In genomic region chr7:81326043-81326442, GRCm38 (mm10) we compare ENCODE assay signal across 16 mouse cellular contexts.
"Had no signal": no experiment of that assay in that cellular context is flagged by ENCODE, and none has a peak within 500 bp of the region (broad histone marks: within the 10 kb centered on the region; RNA-seq: fewer than 3 reads in every experiment).

No protein-coding gene starts in this region.

- DNase-seq: retina, postnatal 1 day; right cerebral cortex, adult 18-20 months; right cerebral cortex, postnatal 14 days; right cerebral cortex, postnatal 25 days; right cerebral cortex, postnatal 4 days; spleen, adult 18-20 months; thymus, adult 18-20 months; thymus, adult 2 months; thymus, postnatal 14 days; thymus, postnatal 25 days; thymus, postnatal 36 days; thymus, postnatal 4 days had no signal

- H3K27me3 ChIP-seq: neural tube, embryonic 12.5 days; neural tube, embryonic 13.5 days; neural tube, embryonic 15.5 days; stomach, embryonic 15.5 days had no signal

- H3K27ac ChIP-seq: neural tube, embryonic 12.5 days; neural tube, embryonic 13.5 days; neural tube, embryonic 15.5 days; stomach, embryonic 15.5 days had no signal

- H3K4me3 ChIP-seq: neural tube, embryonic 12.5 days; neural tube, embryonic 13.5 days; neural tube, embryonic 15.5 days; stomach, embryonic 15.5 days had no signal

- H3K4me2 ChIP-seq: neural tube, embryonic 12.5 days; neural tube, embryonic 13.5 days; neural tube, embryonic 15.5 days; stomach, embryonic 15.5 days had no signal

- H3K9me3 ChIP-seq: neural tube, embryonic 12.5 days; neural tube, embryonic 13.5 days; neural tube, embryonic 15.5 days; stomach, embryonic 15.5 days had no signal

- H3K9ac ChIP-seq: neural tube, embryonic 12.5 days; neural tube, embryonic 13.5 days; neural tube, embryonic 15.5 days; stomach, embryonic 15.5 days had no signal

- H3K4me1 ChIP-seq: neural tube, embryonic 12.5 days; neural tube, embryonic 13.5 days; neural tube, embryonic 15.5 days; stomach, embryonic 15.5 days had no signal
